Mouse (Mus musculus) left cerebral cortex, adult 18-20 months (tissue): Measurements from ENCODE around the gene Cyth3. TPM values are rescaled to one million over a fixed set of nuclear protein-coding genes. Genes with fewer than 3 reads are reported as not detected.
A peak's percentile ranks its signal among the peaks of the same experiment; 100 is the strongest.

ENCODE experiments used
- DNase-seq, 2 experiments: peaks; one replicate each; pipeline ENCODE4 v3.0.0; 2021 to 2022; ENCODE audit warnings: low spot score in 2 of 2, mixed read lengths in 1 of 2
- total RNA-seq, 2 experiments: library from RNA; stranded (reverse); gene quantifications; 2 replicates each; pipeline ENCODE4 v1.2.3; 2021

The Cyth3 gene
- total RNA-seq, 2 experiments from 2014 or later: 31.2 to 34.7 TPM

- no peak for DNase-seq
Measured at GRCm38 (mm10) chr5:143701074-143701473, 78.8 kb downstream of the Cyth3 start.

GRCm38 (mm10) chr5:143704875-143705658, 82.8 kb downstream of the Cyth3 start:
- no peak for DNase-seq

- DNase-seq: no peak
Measured at GRCm38 (mm10) chr5:143705659-143705982, 83.4 kb downstream of the Cyth3 start.

GRCm38 (mm10) chr5:143706030-143706821, 84.0 kb downstream of the Cyth3 start:
- DNase-seq: no peak

- DNase-seq: no peak
Measured at GRCm38 (mm10) chr5:143706822-143707200, 84.6 kb downstream of the Cyth3 start.

GRCm38 (mm10) chr5:143711326-143711725, 89.1 kb downstream of the Cyth3 start:
- peak; percentile 75 to 77 for DNase-seq

- DNase-seq: no peak
Measured at GRCm38 (mm10) chr5:143712011-143712800, 90.0 kb downstream of the Cyth3 start.

GRCm38 (mm10) chr5:143721962-143722361, 99.7 kb downstream of the Cyth3 start:
- DNase-seq: no peak

GRCm38 (mm10) chr5:143730915-143731314, 108.7 kb downstream of the Cyth3 start:
- no peak for DNase-seq

- no peak for DNase-seq
Measured at GRCm38 (mm10) chr5:143731483-143732112, 109.4 kb downstream of the Cyth3 start.

GRCm38 (mm10) chr5:143732180-143732891, 110.1 kb downstream of the Cyth3 start, which contains the start of gene Usp42:
Usp42 (minus strand) TSS chr5:143732280.
- peak; percentile 92 to 97 for DNase-seq

GRCm38 (mm10) chr5:143749630-143750208, 127.5 kb downstream of the Cyth3 start:
- no peak for DNase-seq

GRCm38 (mm10) chr5:143755529-143756141, 133.4 kb downstream of the Cyth3 start:
- DNase-seq: no peak

GRCm38 (mm10) chr5:143757755-143758443, 135.7 kb downstream of the Cyth3 start:
- peak; percentile 93 to 94 for DNase-seq

- no peak for DNase-seq
Measured at GRCm38 (mm10) chr5:143759554-143759953, 137.3 kb downstream of the Cyth3 start.
